Mouse (Mus musculus) G1E-ER4 (cell line): ENCODE data around the gene Tbc1d25. TPM values are rescaled to one million over a fixed set of nuclear protein-coding genes. Genes with fewer than 3 reads are reported as not detected.

Source experiments
- GATA1 ChIP-seq: IDR thresholded peaks from one replicate; pipeline ENCODE4 v1.8.0; 2012; ENCODE audit warnings: low read length, inconsistent platforms
- polyA plus RNA-seq: library from polyadenylated mRNA; stranded (reverse); fragments of >175 nt; gene quantifications from 2 replicates; pipeline ENCODE4 v1.2.3, GENCODE M21; 2012

The Tbc1d25 gene
- polyA plus RNA-seq, 1 experiment: 4.8 TPM

DNA sequence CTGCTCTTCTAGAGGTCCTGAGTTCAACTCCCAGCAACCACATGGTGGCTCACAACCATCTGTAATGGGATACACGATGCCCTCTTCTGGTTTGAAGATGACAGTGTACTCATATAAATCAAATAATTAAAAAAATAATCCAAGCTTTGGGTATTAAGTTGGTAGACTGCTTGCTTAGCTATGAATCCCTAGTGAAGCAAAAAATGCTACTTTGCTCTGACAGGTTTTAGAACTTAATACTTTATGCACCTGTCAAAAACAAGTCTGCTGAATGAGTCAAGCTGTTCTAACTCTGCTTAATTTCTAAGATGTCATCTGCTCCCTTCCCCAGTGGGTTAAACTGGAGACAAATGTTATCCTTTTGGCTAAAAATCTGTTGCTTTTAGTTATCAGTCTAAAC lies 36.5 kb downstream of the Tbc1d25 start:
- TF ChIP-seq GATA1: no peak

DNA sequence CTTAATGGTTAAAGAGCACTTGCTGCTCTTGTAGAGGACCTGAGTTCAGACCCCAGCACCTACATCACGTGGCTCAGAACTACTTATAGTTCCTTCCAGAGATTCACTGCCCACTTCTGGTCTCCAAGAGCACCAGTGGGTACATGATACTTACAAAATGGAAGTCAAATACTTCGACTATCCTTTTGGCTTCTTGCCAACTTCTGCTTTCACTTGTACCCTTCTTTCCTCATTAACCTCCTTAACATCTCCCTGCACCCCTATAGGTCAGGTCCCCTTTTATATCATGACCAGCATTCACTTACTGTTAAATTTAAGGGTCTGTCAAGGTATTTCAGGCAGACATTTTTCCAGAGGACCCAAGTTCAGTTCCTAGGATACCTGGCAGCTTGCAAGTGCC lies 40.1 kb downstream of the Tbc1d25 start:
- no peak for TF ChIP-seq GATA1

DNA sequence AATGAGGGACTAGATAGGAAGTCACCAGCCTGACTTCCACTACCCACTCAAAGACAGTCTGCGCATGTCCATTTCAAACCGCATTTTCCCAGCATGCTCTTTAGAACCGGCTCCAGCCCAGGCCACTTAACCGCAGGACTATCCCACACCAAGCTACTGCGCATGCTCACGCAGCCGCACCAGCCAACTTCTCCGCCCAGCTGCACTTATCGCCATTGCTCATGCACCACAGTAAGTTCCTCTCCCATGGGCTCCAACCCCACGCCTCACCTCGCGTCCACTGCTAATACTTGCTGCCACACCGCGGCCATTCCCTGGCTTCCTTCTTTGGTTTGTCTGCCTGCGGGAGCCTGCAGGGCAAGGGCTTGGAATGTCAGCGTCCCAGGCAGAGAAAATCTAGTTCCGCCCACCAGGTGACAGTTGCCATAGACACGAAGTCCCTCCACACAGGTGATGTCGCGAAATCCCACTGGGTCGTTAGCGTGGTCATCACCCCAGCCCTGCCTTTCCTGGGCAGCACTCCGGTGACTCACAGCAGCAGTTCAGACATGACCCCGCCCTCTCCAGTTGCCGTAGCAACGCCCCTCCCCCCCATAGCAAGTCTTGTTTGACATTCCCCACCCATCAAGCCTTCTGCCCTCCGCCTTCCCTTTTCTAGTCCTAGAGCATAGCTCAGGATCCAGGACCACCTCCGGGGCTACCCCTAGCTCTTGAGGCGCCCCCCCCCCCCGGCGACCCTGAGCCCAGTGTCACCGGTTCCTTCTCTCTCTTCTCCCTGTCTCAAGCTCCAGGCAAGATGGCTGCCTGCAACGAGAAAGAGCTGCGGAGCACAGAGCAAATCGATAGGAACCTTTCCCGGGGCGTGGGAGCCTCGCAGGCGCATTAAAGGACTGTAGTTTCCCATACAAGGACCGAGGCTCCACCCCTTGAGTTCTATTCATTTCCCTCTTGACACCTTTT lies 43.7 kb downstream of the Tbc1d25 start, which contains the start of gene Wdr13:
Gene Wdr13 (minus strand): TSS at position 876 of the 960 bp plus-strand sequence.
- TF ChIP-seq GATA1: no peak

DNA sequence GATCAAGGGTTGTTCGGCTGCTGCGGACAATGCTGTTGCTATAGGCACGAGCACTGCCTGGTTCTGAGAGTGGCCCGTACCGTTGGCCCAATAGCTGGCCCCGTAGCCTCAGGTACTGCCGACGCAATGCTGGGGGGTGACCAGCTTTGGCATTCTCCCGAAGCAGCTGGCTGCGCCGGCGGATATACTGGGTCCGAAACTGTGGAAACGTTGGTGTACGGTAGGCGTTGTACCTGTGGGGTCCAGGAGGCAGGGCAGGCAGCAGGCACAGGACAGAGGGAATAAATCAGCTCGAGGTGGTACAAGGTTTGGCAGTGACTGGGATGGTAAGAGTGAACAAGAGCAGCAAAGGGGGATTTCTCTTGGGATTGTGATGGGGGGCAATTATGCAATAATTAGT lies 44.6 kb downstream of the Tbc1d25 start:
- no peak for TF ChIP-seq GATA1

DNA sequence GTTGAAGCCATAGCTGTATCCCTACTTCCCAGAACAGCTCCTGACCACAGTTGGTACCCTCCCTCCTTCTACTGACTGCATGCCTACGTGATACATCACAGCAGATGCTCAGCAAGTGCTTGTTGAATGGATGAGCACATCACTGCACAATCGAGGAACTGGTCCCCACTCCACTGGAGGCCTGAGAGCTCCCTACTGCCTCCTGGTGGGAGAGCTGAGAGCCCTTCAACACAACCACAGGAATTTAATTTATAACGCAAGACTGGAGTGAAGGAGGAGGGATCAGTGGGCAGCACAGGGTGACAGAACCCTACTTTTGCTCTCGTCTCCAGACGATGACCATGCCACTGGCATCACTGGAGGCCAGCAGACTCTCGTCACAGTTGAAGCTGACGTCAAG lies 50.7 kb downstream of the Tbc1d25 start:
- no peak for TF ChIP-seq GATA1

DNA sequence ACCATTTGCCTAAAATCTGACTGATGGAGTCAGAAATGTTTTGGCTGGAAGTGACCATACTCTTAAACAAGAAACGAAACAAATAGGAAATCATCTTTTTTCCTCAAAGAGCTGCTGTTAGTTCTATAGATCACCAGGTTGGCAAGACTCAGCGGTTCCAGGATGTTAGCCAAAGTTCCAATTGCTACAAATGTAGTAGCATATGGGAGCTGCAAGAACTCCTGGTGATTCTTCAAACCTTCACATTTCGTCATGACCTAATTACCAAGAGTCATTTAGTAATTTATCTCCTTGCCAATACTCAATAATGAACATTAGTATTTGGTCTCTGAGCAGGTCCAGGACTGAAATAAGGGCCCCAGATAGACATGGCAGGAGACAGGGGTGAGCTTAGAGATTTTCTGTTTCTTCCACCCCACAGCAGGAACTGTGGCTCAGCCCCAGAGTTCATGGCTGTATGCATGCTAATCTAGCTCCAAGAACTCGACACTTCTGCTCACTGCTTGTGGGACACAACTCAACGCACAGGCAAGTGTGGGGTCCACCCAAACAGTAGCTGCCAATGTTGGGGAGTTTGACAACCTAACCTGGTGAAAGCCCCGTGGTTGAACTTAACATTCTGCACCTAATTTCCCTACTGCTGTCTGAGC lies 52.0 kb downstream of the Tbc1d25 start:
- TF ChIP-seq GATA1: no peak

DNA sequence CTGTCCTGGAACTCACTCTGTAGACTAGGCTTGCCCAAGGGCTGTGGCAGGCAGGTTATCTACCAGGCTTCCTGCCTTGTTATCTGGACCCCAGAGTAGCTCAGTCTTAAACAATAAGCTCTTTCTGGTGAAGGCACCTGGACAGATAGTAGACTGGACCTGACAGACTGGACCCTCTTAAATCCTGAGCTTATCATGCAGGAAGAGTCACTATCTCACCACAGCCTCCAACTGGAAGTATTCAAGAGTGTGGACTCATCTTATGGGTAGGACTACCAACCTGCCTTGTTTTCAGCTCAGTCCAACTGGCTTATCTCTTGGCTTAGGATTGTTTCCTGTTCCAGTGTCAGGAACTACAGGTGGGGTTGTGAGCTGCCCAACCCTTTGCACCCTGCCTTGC lies 58.7 kb downstream of the Tbc1d25 start:
- TF ChIP-seq GATA1: peak; percentile 17

DNA sequence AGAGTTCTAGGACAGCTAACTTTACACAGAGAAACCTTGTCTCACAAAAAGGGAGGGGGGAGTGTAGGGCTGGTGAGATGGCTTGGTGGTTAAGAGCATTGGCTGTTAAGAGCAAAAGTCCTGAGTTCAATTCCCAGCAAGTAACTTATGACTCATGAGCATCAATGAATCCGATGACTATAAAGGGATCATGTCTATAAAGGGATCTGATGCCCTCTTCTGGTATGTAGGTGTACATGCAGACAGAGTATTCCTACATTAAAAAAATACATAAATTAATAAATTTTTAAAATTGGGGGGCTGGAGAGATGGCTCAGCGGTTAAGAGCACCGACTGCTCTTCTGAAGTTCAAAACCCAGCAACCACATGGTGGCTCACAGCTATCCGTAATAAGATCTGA lies 60.7 kb downstream of the Tbc1d25 start:
- TF ChIP-seq GATA1: no peak

DNA sequence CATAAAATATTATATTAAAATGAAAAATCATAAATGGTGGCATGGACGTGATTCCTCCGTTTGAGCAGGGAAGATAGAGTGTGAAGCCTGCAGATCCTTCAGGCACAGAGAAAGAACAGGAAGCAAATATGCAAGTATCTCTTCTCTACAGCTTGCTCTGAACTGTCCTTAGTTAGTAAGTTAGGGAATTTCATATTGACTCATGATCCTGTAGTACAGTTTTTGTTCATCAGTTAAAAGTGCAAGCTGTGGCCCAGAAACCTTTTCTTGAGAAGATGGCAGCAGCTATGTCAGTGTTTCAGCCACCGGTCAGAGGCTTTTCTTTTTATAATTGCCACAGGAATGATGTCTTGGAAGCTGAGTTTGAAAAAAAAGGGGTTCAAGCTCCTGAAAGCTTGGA lies 71.0 kb downstream of the Tbc1d25 start:
- no peak for TF ChIP-seq GATA1

Other genes starting within 250 kb of the Tbc1d25 start
- not detected in 2 replicates for gene Eras, start 247.6 kb downstream of the Tbc1d25 start, polyA plus RNA-seq
- gene Hdac6, start 228.3 kb downstream of the Tbc1d25 start, polyA plus RNA-seq: 2.6 and 3.2 TPM in 2 replicates
- 1,486 and 2,392 TPM in 2 replicates for gene Gata1, start 198.1 kb downstream of the Tbc1d25 start, polyA plus RNA-seq
- gene Glod5, start 157.7 kb downstream of the Tbc1d25 start, polyA plus RNA-seq: not detected in 2 replicates
- gene Suv39h1, start 101.4 kb downstream of the Tbc1d25 start, polyA plus RNA-seq: 19.8 and 22.2 TPM in 2 replicates
- gene Was, start 85.7 kb downstream of the Tbc1d25 start, polyA plus RNA-seq: 177 and 230 TPM in 2 replicates
- 39.6 and 40.4 TPM in 2 replicates for gene Wdr13, start 43.3 kb downstream of the Tbc1d25 start, polyA plus RNA-seq
- 55.5 and 225 TPM in 2 replicates for gene Rbm3, start 30.3 kb downstream of the Tbc1d25 start, polyA plus RNA-seq
- 2.6 and 3.6 TPM in 2 replicates for gene Ebp, start 17.3 kb upstream of the Tbc1d25 start, polyA plus RNA-seq
- 5.0 TPM in 2 replicates for gene Porcn, start 30.3 kb upstream of the Tbc1d25 start, polyA plus RNA-seq
- 17.1 and 19.7 TPM in 2 replicates for gene Ftsj1, start 76.2 kb upstream of the Tbc1d25 start, polyA plus RNA-seq
- gene Slc38a5, start 95.0 kb upstream of the Tbc1d25 start, polyA plus RNA-seq: 0.45 and 6.2 TPM in 2 replicates
- gene Ssxb10, start 151.2 kb upstream of the Tbc1d25 start, polyA plus RNA-seq: not detected in 2 replicates
- not detected in 2 replicates for gene Ssxb9, start 190.8 kb upstream of the Tbc1d25 start, polyA plus RNA-seq
- not detected in 2 replicates for gene Ssxb1, start 237.1 kb upstream of the Tbc1d25 start, polyA plus RNA-seq